Mouse (Mus musculus) retina, embryonic 14.5 days (tissue): ENCODE measurements at regions not wholly inside any gene's neighbourhood (a gene's known extent, or its start where the extent isn't known, plus 50 kb on each side); places are given as distances from the start of the nearest gene placed in this dataset.

Experiments
- DNase-seq: peaks from one replicate; pipeline ENCODE4 v3.0.0-alpha.2; 2015; ENCODE audit warnings: low spot score

- no peak for DNase-seq
Observed at GRCm38 (mm10) chr15:56604266-56604665, 873.2 kb downstream of the Slc22a22 start.

- DNase-seq: no peak
Observed at GRCm38 (mm10) chr15:56592656-56593055, 884.8 kb downstream of the Slc22a22 start.

- no peak for DNase-seq
Observed at GRCm38 (mm10) chr15:56580745-56581515, 896.5 kb downstream of the Slc22a22 start.

- DNase-seq: no peak
Observed at GRCm38 (mm10) chr15:56563192-56563591, 914.2 kb downstream of the Slc22a22 start.

- no peak for DNase-seq
Observed at GRCm38 (mm10) chr15:56562785-56563184, 914.6 kb downstream of the Slc22a22 start.

- DNase-seq: no peak
Observed at GRCm38 (mm10) chr15:56562143-56562542, 915.3 kb downstream of the Slc22a22 start.

GRCm38 (mm10) chr15:56554386-56554785 lies 923.0 kb downstream of the Slc22a22 start:
- no peak for DNase-seq

- DNase-seq: no peak
Observed at GRCm38 (mm10) chr15:56553851-56554250, 923.6 kb downstream of the Slc22a22 start.

- no peak for DNase-seq
Observed at GRCm38 (mm10) chr15:56531529-56531928, 945.9 kb downstream of the Slc22a22 start.

- DNase-seq: peak; percentile 26
Observed at GRCm38 (mm10) chr15:56518379-56518778, 959.0 kb downstream of the Slc22a22 start.

- no peak for DNase-seq
Observed at GRCm38 (mm10) chr15:56516095-56516494, 961.3 kb downstream of the Slc22a22 start.

GRCm38 (mm10) chr15:56498774-56499173 lies 978.7 kb downstream of the Slc22a22 start:
- no peak for DNase-seq

GRCm38 (mm10) chr15:56497757-56498156 lies 979.7 kb downstream of the Slc22a22 start:
- DNase-seq: no peak

- DNase-seq: no peak
Observed at GRCm38 (mm10) chr15:56496355-56496754, 981.1 kb downstream of the Slc22a22 start.

- no peak for DNase-seq
Observed at GRCm38 (mm10) chr15:56485931-56486330, 991.5 kb downstream of the Slc22a22 start.

- no peak for DNase-seq
Observed at GRCm38 (mm10) chr15:56484693-56485092, 992.7 kb downstream of the Slc22a22 start.

- DNase-seq: no peak
Observed at GRCm38 (mm10) chr15:56479682-56480081, 997.7 kb downstream of the Slc22a22 start.

GRCm38 (mm10) chr15:56479015-56479414 lies 998.4 kb downstream of the Slc22a22 start:
- no peak for DNase-seq

GRCm38 (mm10) chr15:56473679-56474078 lies 1003.7 kb downstream of the Slc22a22 start:
- no peak for DNase-seq

GRCm38 (mm10) chr15:56451881-56452280 lies 1025.5 kb downstream of the Slc22a22 start:
- DNase-seq: no peak

GRCm38 (mm10) chr15:56448015-56448645 lies 1029.3 kb downstream of the Slc22a22 start:
- peak; percentile 12 for DNase-seq

- no peak for DNase-seq
Observed at GRCm38 (mm10) chr15:56440171-56440570, 1037.3 kb downstream of the Slc22a22 start.

GRCm38 (mm10) chr15:56438370-56438769 lies 1039.1 kb downstream of the Slc22a22 start:
- no peak for DNase-seq

GRCm38 (mm10) chr15:56436131-56436530 lies 1041.3 kb downstream of the Slc22a22 start:
- no peak for DNase-seq
